Mouse (Mus musculus): ENCODE data around the gene Cux1.

DNA sequence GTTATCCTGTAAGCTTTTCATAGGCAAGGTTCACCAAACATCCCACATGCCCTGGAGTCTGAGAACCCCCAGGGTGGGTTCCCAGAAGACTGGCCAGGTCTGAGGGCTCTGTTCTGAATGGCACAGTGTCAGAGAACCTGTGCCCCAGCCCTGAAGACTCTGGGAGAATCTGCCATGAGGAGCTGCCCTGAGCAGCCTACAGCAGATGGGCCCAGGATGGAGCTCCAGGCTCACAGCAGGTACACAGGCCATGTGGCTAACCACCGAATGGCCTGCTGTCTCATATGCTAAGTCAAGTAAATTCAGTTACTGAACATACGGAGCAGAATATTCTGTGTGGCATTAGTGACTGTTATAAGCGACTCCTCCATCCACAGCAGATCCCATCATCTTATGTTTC is 80.9 kb downstream of the Cux1 start:
- TF ChIP-seq CTCF (IDR thresholded peaks at IDR 0.05): no peak
- no peak for TF ChIP-seq EP300 (IDR thresholded peaks at IDR 0.05; ENCODE audit: insufficient read depth, low read depth, low read length)
- TF ChIP-seq POLR2A (IDR thresholded peaks at IDR 0.05; ENCODE audit: insufficient read depth, low read depth, low read length): no peak
